Mouse (Mus musculus) liver, embryonic 14.5 days (tissue): ENCODE data around the gene Gm36028. TPM values are rescaled to one million over a fixed set of nuclear protein-coding genes. Genes with fewer than 3 reads are reported as not detected.
A peak's percentile ranks its signal among the peaks of the same experiment; 100 is the strongest.

Source experiments
- ATAC-seq: fragments of 200-750 bp; cut with Nextera tagmentation; 2 replicates; pipeline ENCODE4 v1.8.0; 2017; ENCODE audit warnings: moderate number of reproducible peaks, mild to moderate bottlenecking, moderate library complexity; ENCODE audit not compliant: insufficient read depth
- DNase-seq, 3 experiments: peaks; one replicate each; pipeline ENCODE4 v3.0.0-alpha.2; 2012 to 2013; ENCODE audit warnings: low read depth in 3 of 3, low spot score in 3 of 3
- H3K27ac ChIP-seq: fragments of 300-500 bp; sonication (generic); 2 replicates; pipeline ENCODE4 v1.5.1; 2014; ENCODE audit warnings: moderate library complexity, mild to moderate bottlenecking, control low read depth, inconsistent platforms
- H3K27me3 ChIP-seq: fragments of 300-500 bp; sonication (generic); 2 replicates; pipeline ENCODE4 v1.6.1; 2014; ENCODE audit warnings: mild to moderate bottlenecking, low read length, moderate library complexity; ENCODE audit not compliant: control insufficient read depth, insufficient read depth
- H3K36me3 ChIP-seq: fragments of 300-500 bp; sonication (generic); replicated peaks from 2 replicates; pipeline ENCODE4 v1.6.1; 2014; ENCODE audit warnings: low read depth; ENCODE audit not compliant: control insufficient read depth, insufficient read depth
- H3K4me1 ChIP-seq, 2 experiments: fragments of 200-500 bp in 1 of 2; fragments of 300-500 bp in 1 of 2; sonication (generic) in 1 of 2; replicated peaks; 2 replicates each; pipeline ENCODE4 v1.6.1; 2012 to 2014; ENCODE audit warnings: antibody characterized with exemption in 1 of 2, inconsistent platforms in 1 of 2, low read length in 1 of 2; ENCODE audit not compliant: control insufficient read depth in 2 of 2, insufficient read depth in 2 of 2
- H3K4me2 ChIP-seq: fragments of 300-500 bp; sonication (generic); 2 replicates; pipeline ENCODE4 v1.6.1; 2014; ENCODE audit warnings: low read depth, mild to moderate bottlenecking, control low read depth, moderate library complexity
- H3K4me3 ChIP-seq, 2 experiments: fragments of 200-500 bp in 1 of 2; fragments of 300-500 bp in 1 of 2; sonication (generic) in 1 of 2; 2 replicates each; pipeline ENCODE4 v1.5.1; 2012 to 2014; ENCODE audit warnings: low read depth in 2 of 2, low read length in 2 of 2, mild to moderate bottlenecking in 2 of 2, control low read depth in 1 of 2, inconsistent platforms in 1 of 2, moderate library complexity in 1 of 2; ENCODE audit not compliant: insufficient read depth in 1 of 2
- H3K9ac ChIP-seq: fragments of 300-500 bp; sonication (generic); replicated peaks from 2 replicates; pipeline ENCODE4 v1.6.1; 2014; ENCODE audit warnings: mild to moderate bottlenecking, control low read depth, moderate library complexity
- H3K9me3 ChIP-seq: fragments of 300-500 bp; sonication (generic); 2 replicates; pipeline ENCODE4 v1.6.1; 2016; ENCODE audit warnings: low read length, mixed read lengths; ENCODE audit not compliant: control insufficient read depth
- CTCF ChIP-seq: IDR thresholded peaks from 2 replicates; pipeline ENCODE4 v1.5.1; 2016; ENCODE audit warnings: antibody characterized with exemption, low read depth, control low read depth
- EP300 ChIP-seq: IDR thresholded peaks from 2 replicates; pipeline ENCODE4 v1.6.1; 2016; ENCODE audit warnings: antibody characterized with exemption, low read depth
- WGBS: fragments of 180-500 bp; shearing (Covaris S2); extraction: QIAGEN DNeasy Blood & Tissue Kit; methylation state at CpG from one replicate; pipeline ENCODE4 v1.1.7; 2014; ENCODE audit not compliant: insufficient replicate concordance; 5-methylcytosine and 5-hydroxymethylcytosine counted together
- polyA plus RNA-seq, 2 experiments: library from polyadenylated mRNA; depleted of rRNA in 1 of 2; stranded (reverse) in 1 of 2; unstranded in 1 of 2; fragments of >200 nt; fragmentation: Nextera tagmentation in 1 of 2; extraction: Ambion mirVana in 1 of 2; gene quantifications; 2 replicates each; pipeline versions ENCODE4 v1.2.1 to v1.2.3; 2012 to 2014

Gene Gm36028
- polyA plus RNA-seq, 2 experiments: 0.07 to 0.11 TPM

DNA sequence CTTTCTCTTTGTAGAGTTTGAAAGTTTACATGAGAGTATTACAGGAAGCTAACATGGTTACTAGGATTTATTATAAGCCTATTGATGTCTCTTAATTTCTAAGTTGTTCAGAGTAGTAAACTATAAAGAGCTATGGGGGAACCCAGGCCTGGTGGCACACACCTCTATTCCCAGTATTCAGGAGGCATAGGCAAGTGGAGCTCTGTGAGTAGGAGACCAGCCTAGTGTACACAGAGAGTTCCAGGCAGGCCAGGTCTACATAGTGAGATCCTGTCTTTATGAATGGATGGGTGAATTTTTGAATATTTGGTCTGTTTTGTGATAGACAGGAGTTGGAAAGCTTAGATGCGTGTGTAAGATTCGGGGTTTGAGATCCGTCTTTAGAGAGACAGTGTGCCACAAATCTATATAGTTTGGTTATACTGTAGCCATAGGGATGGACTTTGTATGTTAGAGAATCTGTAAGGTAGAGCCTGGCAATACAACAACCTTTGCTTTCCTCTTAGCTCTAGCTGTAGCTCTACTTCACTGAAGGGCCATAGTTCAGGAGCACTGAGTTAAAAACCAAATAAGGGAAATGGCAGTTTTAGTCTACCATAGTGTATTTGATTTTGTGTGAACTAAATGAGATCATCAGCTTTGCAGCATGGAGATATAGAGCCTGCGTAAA, 18.9 kb upstream of the Gm36028 start:
- ATAC-seq: 0 out of 2 replicates have a peak, but pooled peaks have one; percentile 33
- no peak overlapping the region for H3K4me2 ChIP-seq

DNA sequence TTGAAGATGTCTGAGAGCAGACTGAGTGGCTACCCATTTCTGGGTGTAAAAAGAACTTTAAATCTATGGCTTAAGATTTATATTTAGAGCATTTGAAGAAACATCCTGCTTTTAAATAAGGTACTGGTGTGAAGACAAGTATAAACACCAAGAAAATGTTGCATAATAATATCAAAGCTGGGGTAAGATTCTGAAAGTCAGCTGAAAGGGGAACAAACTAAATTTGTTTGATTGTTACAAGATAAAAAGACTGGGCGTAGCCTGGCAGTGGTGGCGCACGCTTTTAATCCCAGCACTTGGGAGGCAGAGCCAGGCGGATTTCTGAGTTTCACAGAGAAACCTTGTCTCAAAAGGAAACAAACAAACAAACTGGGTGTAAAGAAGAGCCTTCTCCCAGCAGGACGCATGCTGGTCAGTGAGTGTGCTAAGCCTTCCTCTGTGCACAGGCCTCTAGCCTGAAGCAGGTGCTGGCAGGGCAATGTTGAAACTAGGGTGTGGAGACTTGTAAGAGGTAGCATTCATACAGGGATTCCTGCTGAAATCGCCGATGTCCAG, 18.1 kb upstream of the Gm36028 start:
- TF ChIP-seq CTCF: no peak
- Histone ChIP-seq H3K36me3 (peaks cover 14% of the 10 kb centered on the region), H3K4me2 (no peak overlapping the region), H3K9ac (no peak overlapping the region), H3K27ac (no peak overlapping the region), H3K4me1 (peaks cover 0 to 6% of the 10 kb centered on the region in 2 experiments; a peak in 3 of 4 replicates), H3K4me3 (no peak overlapping the region), H3K27me3 (no peaks in the 10 kb centered on the region), H3K9me3 (no peaks in the 10 kb centered on the region)
- 68% methylated on average over 7 of the region's 7 CpGs for WGBS
- ATAC-seq: no peak
- DNase-seq: no peak

More for the DNA sequence above, 18.9 kb upstream of the Gm36028 start:
- no peak for TF ChIP-seq CTCF
- TF ChIP-seq EP300: no peak
- Histone ChIP-seq H3K9me3 (no peaks in the 10 kb centered on the region), H3K9ac (no peak overlapping the region), H3K36me3 (peaks cover 14% of the 10 kb centered on the region), H3K4me3 (no peak overlapping the region), H3K4me1 (peaks cover 0 to 6% of the 10 kb centered on the region in 2 experiments; a peak in 3 of 4 replicates), H3K27me3 (no peaks in the 10 kb centered on the region), H3K27ac (no peak overlapping the region)
- 73% methylated on average over 4 of the region's 4 CpGs for WGBS
- DNase-seq: no peak

DNA sequence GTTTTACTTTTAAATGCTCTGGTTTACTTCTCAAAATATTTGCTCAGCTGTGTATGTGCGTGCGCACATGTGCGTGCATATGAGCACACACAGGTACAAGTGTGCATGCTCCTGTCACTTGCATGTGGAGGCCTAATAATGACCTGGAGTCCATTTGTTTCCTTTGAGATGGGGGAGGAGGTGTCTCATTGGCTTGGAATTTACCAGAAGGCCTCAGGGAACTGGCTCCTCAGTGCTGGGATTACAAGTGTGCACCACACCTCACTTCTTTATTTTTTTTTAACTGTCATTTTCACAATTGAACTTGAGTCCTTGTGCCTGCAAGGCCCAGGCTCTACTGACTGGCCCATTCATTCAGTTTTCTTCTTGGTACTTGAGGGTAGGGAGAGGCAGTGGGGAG, 16.5 kb upstream of the Gm36028 start:
- TF ChIP-seq EP300 (no peak), CTCF (no peak)
- Histone ChIP-seq H3K9ac (no peak overlapping the region), H3K4me1 (peaks cover 0 to 6% of the 10 kb centered on the region in 2 experiments; a peak in 3 of 4 replicates), H3K27me3 (no peaks in the 10 kb centered on the region), H3K4me3 (no peak overlapping the region), H3K27ac (no peak overlapping the region), H3K36me3 (peaks cover 11% of the 10 kb centered on the region), H3K9me3 (no peaks in the 10 kb centered on the region), H3K4me2 (no peak overlapping the region)
- no peak for ATAC-seq
- no peak for DNase-seq
- 79% methylated on average over 3 of the region's 3 CpGs for WGBS

DNA sequence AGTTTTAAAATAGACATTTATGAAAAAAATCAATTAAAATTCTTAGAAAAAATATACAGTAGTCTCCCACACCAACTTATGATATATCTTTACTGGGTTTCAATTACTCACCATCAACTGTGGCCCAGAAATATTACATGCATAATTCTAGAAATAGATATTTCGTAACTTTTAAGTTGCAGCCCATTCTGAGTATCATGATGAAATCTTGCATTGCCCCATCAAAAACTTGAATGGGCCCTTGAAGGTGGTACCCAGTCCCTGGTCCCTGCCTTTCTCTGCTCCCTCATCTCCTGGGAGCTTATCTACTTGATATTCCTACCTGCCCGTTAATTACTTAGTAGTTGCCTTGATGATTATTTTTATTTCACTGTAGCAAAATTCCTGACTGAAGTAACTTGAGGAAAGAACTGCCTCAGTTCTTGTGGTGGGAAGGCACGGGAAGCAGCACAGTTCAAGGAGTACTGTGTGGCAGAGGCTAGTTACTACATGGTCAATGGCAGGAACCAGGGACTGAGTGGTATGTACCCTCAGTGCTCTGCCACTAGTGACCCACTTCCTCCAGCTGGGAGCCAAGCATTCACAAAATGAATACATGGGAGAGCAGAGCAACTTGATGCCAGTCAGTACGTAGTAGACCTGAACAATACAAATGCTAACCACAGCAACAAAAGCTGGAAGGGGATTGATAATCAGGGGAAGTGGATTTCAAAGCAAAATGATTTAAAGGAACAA, 13.7 kb upstream of the Gm36028 start:
- no peaks in the 10 kb centered on the region for H3K27me3 ChIP-seq
- ATAC-seq: no peak
- peaks cover 0 to 15% of the 10 kb centered on the region in 2 experiments; a peak in 2 of 4 replicates for H3K4me1 ChIP-seq
- no peak for TF ChIP-seq CTCF
- WGBS: 56% methylated on average over 4 of the region's 4 CpGs
- no peak overlapping the region for H3K4me2 ChIP-seq
- H3K36me3 ChIP-seq: peaks cover 3% of the 10 kb centered on the region
- H3K4me3 ChIP-seq: no peak overlapping the region
- no peak for DNase-seq
- H3K9me3 ChIP-seq: no peaks in the 10 kb centered on the region
- no peak overlapping the region for H3K9ac ChIP-seq
- H3K27ac ChIP-seq: no peak overlapping the region

DNA sequence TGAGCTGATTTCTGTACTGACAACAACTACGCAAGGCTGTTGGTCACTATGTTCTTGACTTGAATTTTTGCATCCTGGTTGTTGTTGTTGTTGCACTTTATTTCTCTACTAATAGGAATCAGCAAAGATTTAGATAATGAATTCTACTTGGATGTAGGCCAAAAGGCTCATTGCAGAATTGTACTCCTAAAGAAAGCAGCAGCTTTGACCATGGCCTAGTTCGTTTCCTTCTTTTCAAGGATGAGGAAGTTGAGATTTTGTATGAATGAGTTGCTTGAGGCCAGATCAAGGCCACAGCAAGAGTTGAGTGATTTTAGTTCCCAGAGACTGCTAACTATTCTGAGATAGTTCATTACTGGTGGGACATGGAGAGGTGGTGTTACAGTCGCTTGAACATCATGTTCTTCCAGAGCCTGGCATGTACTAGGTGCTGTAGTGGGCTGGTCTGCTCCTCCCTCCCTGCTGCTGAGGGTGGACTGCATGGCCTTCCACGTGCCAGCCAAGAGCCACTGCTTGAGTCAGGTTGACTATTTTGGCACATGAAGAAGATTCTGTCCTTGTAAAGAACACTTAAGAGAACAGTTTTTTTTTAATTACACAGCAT, 10.3 kb upstream of the Gm36028 start:
- no peaks in the 10 kb centered on the region for H3K27me3 ChIP-seq
- ATAC-seq (no peak), DNase-seq (no peak)
- no peak overlapping the region for H3K9ac ChIP-seq
- 54% methylated on average over 4 of the region's 4 CpGs for WGBS
- H3K36me3 ChIP-seq: no peaks in the 10 kb centered on the region
- no peaks in the 10 kb centered on the region for H3K9me3 ChIP-seq
- no peak for TF ChIP-seq EP300
- TF ChIP-seq CTCF: no peak
- H3K27ac ChIP-seq: no peak overlapping the region
- H3K4me2 ChIP-seq: no peak overlapping the region
- no peak overlapping the region for H3K4me3 ChIP-seq
- peaks cover 0 to 17% of the 10 kb centered on the region in 2 experiments; a peak in 3 of 4 replicates for H3K4me1 ChIP-seq
